Mouse (Mus musculus) retina, embryonic 14.5 days (tissue): ENCODE measurements around the gene Rhobtb1.

Source experiments
- DNase-seq: peaks from one replicate; pipeline ENCODE4 v3.0.0-alpha.2; 2015; ENCODE audit warnings: low spot score

Gene Rhobtb1

GRCm38 (mm10) chr10:69151045-69151444 lies at the start of gene Rhobtb1:
Rhobtb1 (plus strand) TSS chr10:69151434.
- no peak for DNase-seq

- peak; percentile 58 for DNase-seq
Observed at GRCm38 (mm10) chr10:69101988-69102387, 49.2 kb upstream of the Rhobtb1 start.

- no peak for DNase-seq
Observed at GRCm38 (mm10) chr10:69104143-69104882, 46.9 kb upstream of the Rhobtb1 start.

- no peak for DNase-seq
Observed at GRCm38 (mm10) chr10:69104883-69105225, 46.4 kb upstream of the Rhobtb1 start.

GRCm38 (mm10) chr10:69106796-69107195 lies 44.4 kb upstream of the Rhobtb1 start:
- DNase-seq = no peak

GRCm38 (mm10) chr10:69107253-69107652 lies 44.0 kb upstream of the Rhobtb1 start:
- DNase-seq = no peak

GRCm38 (mm10) chr10:69114384-69114783 lies 36.9 kb upstream of the Rhobtb1 start:
- DNase-seq = no peak

GRCm38 (mm10) chr10:69117996-69118395 lies 33.2 kb upstream of the Rhobtb1 start:
- DNase-seq = no peak

- DNase-seq = no peak
Observed at GRCm38 (mm10) chr10:69118893-69119292, 32.3 kb upstream of the Rhobtb1 start.

- DNase-seq = no peak
Observed at GRCm38 (mm10) chr10:69119456-69119855, 31.8 kb upstream of the Rhobtb1 start.

- DNase-seq = no peak
Observed at GRCm38 (mm10) chr10:69126546-69126945, 24.7 kb upstream of the Rhobtb1 start.

- no peak for DNase-seq
Observed at GRCm38 (mm10) chr10:69128531-69128930, 22.7 kb upstream of the Rhobtb1 start.

GRCm38 (mm10) chr10:69130613-69131012 lies 20.6 kb upstream of the Rhobtb1 start:
- DNase-seq = no peak

- DNase-seq = no peak
Observed at GRCm38 (mm10) chr10:69134356-69134755, 16.9 kb upstream of the Rhobtb1 start.

GRCm38 (mm10) chr10:69136241-69136828 lies 14.9 kb upstream of the Rhobtb1 start:
- DNase-seq = no peak

GRCm38 (mm10) chr10:69149252-69149651 lies 2.0 kb upstream of the Rhobtb1 start:
- DNase-seq = no peak

- peak; percentile 61 for DNase-seq
Observed at GRCm38 (mm10) chr10:69152971-69153370, 1.7 kb downstream of the Rhobtb1 start.

GRCm38 (mm10) chr10:69155428-69156175 lies 4.4 kb downstream of the Rhobtb1 start:
- no peak for DNase-seq

GRCm38 (mm10) chr10:69156462-69156861 lies 5.2 kb downstream of the Rhobtb1 start:
- DNase-seq = no peak

GRCm38 (mm10) chr10:69157471-69157870 lies 6.2 kb downstream of the Rhobtb1 start:
- DNase-seq = no peak

- no peak for DNase-seq
Observed at GRCm38 (mm10) chr10:69160877-69161276, 9.6 kb downstream of the Rhobtb1 start.

GRCm38 (mm10) chr10:69161503-69161902 lies 10.3 kb downstream of the Rhobtb1 start:
- no peak for DNase-seq

- no peak for DNase-seq
Observed at GRCm38 (mm10) chr10:69162577-69162976, 11.3 kb downstream of the Rhobtb1 start.
